Mouse (Mus musculus) leukemia stem cell, adult 10-12 weeks (primary cell): ENCODE measurements around the gene Pop5. TPM values are rescaled to one million over a fixed set of nuclear protein-coding genes. Genes with fewer than 3 reads are reported as not detected.

ENCODE experiments used
- polyA plus RNA-seq: library from polyadenylated mRNA; stranded (reverse); fragments of >175 nt; gene quantifications from 2 replicates; pipeline ENCODE4 v1.2.3, GENCODE M21; 2012; ENCODE audit warnings: low replicate concordance

Pop5 gene
- polyA plus RNA-seq, result 53.2 and 80.8 TPM in 2 replicates

GRCm38 (mm10) chr5:115235786-115236263, at the start of gene Pop5:
Gene Pop5 (plus strand): TSS chr5:115235836.

GRCm38 (mm10) chr5:115193669-115194625, 41.7 kb upstream of the Pop5 start, which contains the start of gene Cabp1:
Gene Cabp1 (minus strand): TSS chr5:115194381.

GRCm38 (mm10) chr5:115272812-115273548, 37.3 kb downstream of the Pop5 start, which contains the start of gene Rnf10:
Gene Rnf10 (minus strand): TSS chr5:115272898.

GRCm38 (mm10) chr5:115279226-115280049, 43.8 kb downstream of the Pop5 start, which contains the start of gene Coq5:
Gene Coq5 (plus strand): TSS chr5:115279666.

Other genes starting within 250 kb of the Pop5 start
- 22.8 and 50.6 TPM in 2 replicates for gene Sppl3, start 224.7 kb upstream of the Pop5 start, polyA plus RNA-seq
- gene Gm10401, start 137.5 kb upstream of the Pop5 start, polyA plus RNA-seq, result not detected in 2 replicates
- 25.9 and 44.0 TPM in 2 replicates for gene Acads, start 116.5 kb upstream of the Pop5 start, polyA plus RNA-seq
- gene Unc119b, start 100.9 kb upstream of the Pop5 start, polyA plus RNA-seq, result 68.3 and 86.1 TPM in 2 replicates
- 33.4 and 81.7 TPM in 2 replicates for gene Mlec, start 77.7 kb upstream of the Pop5 start, polyA plus RNA-seq
- gene Cabp1, start 41.5 kb upstream of the Pop5 start, polyA plus RNA-seq, result 0.44 and 0.99 TPM in 2 replicates
- 290 and 465 TPM in 2 replicates for gene Rnf10, start 37.1 kb downstream of the Pop5 start, polyA plus RNA-seq
- gene Coq5, start 43.8 kb downstream of the Pop5 start, polyA plus RNA-seq, result 24.4 and 41.7 TPM in 2 replicates
- 62.9 and 230 TPM in 2 replicates for gene Dynll1, start 65.2 kb downstream of the Pop5 start, polyA plus RNA-seq
- gene Srsf9, start 91.3 kb downstream of the Pop5 start, polyA plus RNA-seq, result 62.0 and 96.9 TPM in 2 replicates
- 5.0 and 11.2 TPM in 2 replicates for gene Gatc, start 105.3 kb downstream of the Pop5 start, polyA plus RNA-seq
- 0.77 and 3.8 TPM in 2 replicates for gene Triap1, start 105.4 kb downstream of the Pop5 start, polyA plus RNA-seq
- gene Cox6a1, start 113.1 kb downstream of the Pop5 start, polyA plus RNA-seq, result 2,307 and 4,034 TPM in 2 replicates
- 1.3 and 4.1 TPM in 2 replicates for gene Msi1, start 193.8 kb downstream of the Pop5 start, polyA plus RNA-seq
- gene Pla2g1b, start 230.4 kb downstream of the Pop5 start, polyA plus RNA-seq, result not detected in 2 replicates
- gene Sirt4, start 248.9 kb downstream of the Pop5 start, polyA plus RNA-seq, result 8.7 and 11.7 TPM in 2 replicates